In the genomic region with DNA sequence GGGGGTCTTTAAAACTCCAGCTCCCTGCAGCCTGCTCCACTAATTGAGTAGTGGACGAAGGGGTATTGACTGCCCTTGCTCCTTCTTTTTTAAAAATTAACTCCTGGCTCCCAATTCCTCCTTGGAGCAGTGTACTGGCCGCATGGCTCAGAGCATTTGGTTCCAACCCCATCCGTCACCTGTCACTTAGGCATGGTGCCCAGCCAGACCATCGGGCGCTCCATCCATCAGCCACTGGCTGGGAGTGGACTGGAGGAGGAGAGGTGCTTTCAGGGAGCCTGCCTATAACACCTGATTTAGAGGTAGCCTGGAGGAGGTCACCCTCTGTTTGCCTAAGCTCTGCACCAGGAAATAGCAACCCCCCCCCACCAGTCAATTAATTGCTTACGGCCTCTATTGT, we compare ENCODE assay signal across 14 mouse cellular contexts.
DNase-seq lines count a peak whose midpoint lies in the region; ATAC-seq and TF ChIP-seq lines count a peak whose summit lies in the region.
"Had no signal": no experiment of that assay in that cellular context is flagged by ENCODE, and none has a peak within 500 bp of the region (broad histone marks: within the 10 kb centered on the region; RNA-seq: fewer than 3 reads in every experiment).

No protein-coding gene starts in this region.

- no peaks in the 10 kb centered on the region for H3K36me3 ChIP-seq in midbrain, postnatal 0 days (ENCODE audit: insufficient read depth, low read length)
- no peaks in the 10 kb centered on the region for H3K36me3 ChIP-seq in midbrain, embryonic 10.5 days
- no peaks in the 10 kb centered on the region for H3K36me3 ChIP-seq in neural tube, embryonic 15.5 days
- H3K36me3 ChIP-seq: embryonic facial prominence, embryonic 15.5 days; limb, embryonic 15.5 days had no signal

- no peaks in the 10 kb centered on the region for H3K9me3 ChIP-seq in midbrain, postnatal 0 days (ENCODE audit: low read length)
- no peaks in the 10 kb centered on the region for H3K9me3 ChIP-seq in midbrain, embryonic 10.5 days (replicated peaks)
- no peaks in the 10 kb centered on the region for H3K9me3 ChIP-seq in neural tube, embryonic 15.5 days (replicated peaks)
- H3K9me3 ChIP-seq: embryonic facial prominence, embryonic 15.5 days; limb, embryonic 15.5 days had no signal

- H3K4me2 ChIP-seq in midbrain, postnatal 0 days (ENCODE audit: low read depth, low read length, poor library complexity, severe bottlenecking) = no peak overlapping the region
- H3K4me2 ChIP-seq in neural tube, embryonic 15.5 days = no peak overlapping the region
- H3K4me2 ChIP-seq: embryonic facial prominence, embryonic 15.5 days; limb, embryonic 15.5 days; lung, embryonic 14.5 days had no signal

- no peak overlapping the region for H3K27ac ChIP-seq in midbrain, postnatal 0 days (ENCODE audit: low read depth, low read length)
- no peak overlapping the region for H3K27ac ChIP-seq in midbrain, embryonic 10.5 days (replicated peaks)
- H3K27ac ChIP-seq in neural tube, embryonic 15.5 days (replicated peaks) = peak overlapping the region; percentile 24; the same call in 1 of the 2 replicates
- H3K27ac ChIP-seq: embryonic facial prominence, embryonic 15.5 days; limb, embryonic 15.5 days had no signal

- H3K9ac ChIP-seq in midbrain, postnatal 0 days (replicated peaks; ENCODE audit: low read length, poor library complexity, severe bottlenecking) = no peak overlapping the region
- no peak overlapping the region for H3K9ac ChIP-seq in neural tube, embryonic 15.5 days (replicated peaks)
- H3K9ac ChIP-seq: embryonic facial prominence, embryonic 15.5 days; limb, embryonic 15.5 days; lung, embryonic 14.5 days had no signal

- peaks cover 16% of the 10 kb centered on the region; the same call in 1 of the 2 replicates for H3K4me1 ChIP-seq in midbrain, postnatal 0 days (ENCODE audit: insufficient read depth, low read length)
- peaks cover 42% of the 10 kb centered on the region for H3K4me1 ChIP-seq in midbrain, embryonic 10.5 days
- H3K4me1 ChIP-seq in neural tube, embryonic 15.5 days = peaks cover 59% of the 10 kb centered on the region

- H3K27me3 ChIP-seq in midbrain, postnatal 0 days (ENCODE audit: insufficient read depth, low read length) = no peaks in the 10 kb centered on the region
- peaks cover 45% of the 10 kb centered on the region for H3K27me3 ChIP-seq in midbrain, embryonic 10.5 days (ENCODE audit: low read depth, poor library complexity, severe bottlenecking)
- H3K27me3 ChIP-seq in neural tube, embryonic 15.5 days (replicated peaks) = no peaks in the 10 kb centered on the region
- H3K27me3 ChIP-seq: embryonic facial prominence, embryonic 15.5 days; limb, embryonic 15.5 days had no signal

- no peak overlapping the region for H3K4me3 ChIP-seq in midbrain, postnatal 0 days (ENCODE audit: low read depth, low read length)
- H3K4me3 ChIP-seq in midbrain, embryonic 10.5 days = no peak overlapping the region
- no peak overlapping the region for H3K4me3 ChIP-seq in neural tube, embryonic 15.5 days (replicated peaks)
- H3K4me3 ChIP-seq: embryonic facial prominence, embryonic 15.5 days; limb, embryonic 15.5 days had no signal

- no peak for ATAC-seq in midbrain, postnatal 0 days (ENCODE audit: low FRiP score)
- peak; percentile 36; the same call in 1 of the 2 replicates for ATAC-seq in neural tube, embryonic 15.5 days (ENCODE audit: low FRiP score)

- 72% methylated on average over 6 of the region's 6 CpGs for WGBS in midbrain, postnatal 0 days
- WGBS in midbrain, embryonic 10.5 days = 71% methylated on average over 6 of the region's 6 CpGs
- WGBS in neural tube, embryonic 15.5 days = 27% methylated on average over 6 of the region's 6 CpGs

- peak; percentile 24 for DNase-seq in gastrocnemius, postnatal 10 days
- no peak for DNase-seq in gastrocnemius, adult 18-20 months (ENCODE audit: low spot score)
- DNase-seq in midbrain, postnatal 0 days (ENCODE audit: low spot score) = peak; percentile 61
- no peak for DNase-seq in midbrain, embryonic 10.5 days (ENCODE audit: low spot score)
- DNase-seq in cerebellum, postnatal 25 days = peak; percentile 95 to 96
- DNase-seq in spleen, postnatal 4 days (ENCODE audit: low spot score in 2 of 2) = no peak
- DNase-seq in embryo, embryonic 11 days = no peak
- DNase-seq: adrenal gland, postnatal 25 days; heart, adult 11 months; lung, embryonic 14.5 days; right cerebral cortex, adult 18-20 months had no signal

- TF ChIP-seq CTCF in midbrain, postnatal 0 days (IDR thresholded peaks at IDR 0.05) = no peak

Comparison
In these comparisons a context has a peak if more than half of its experiments do, and no peak if none do; other contexts are left out.
1. DNase-seq: peak in gastrocnemius, postnatal 10 days (single experiment), midbrain, postnatal 0 days (single experiment) and cerebellum, postnatal 25 days (2 of 2); none in gastrocnemius, adult 18-20 months (single experiment), midbrain, embryonic 10.5 days (single experiment), spleen, postnatal 4 days (0 of 2) and embryo, embryonic 11 days (single experiment).